Mouse (Mus musculus) neutrophil, adult 5-6 weeks (primary cell): ENCODE data around the gene 6030468B19Rik. TPM values are rescaled to one million over a fixed set of nuclear protein-coding genes. Genes with fewer than 3 reads are reported as not detected.
A peak's percentile ranks its signal among the peaks of the same experiment; 100 is the strongest.

Experiments used
- ATAC-seq: fragments of 151-379, 151-347 bp; 2 replicates; pipeline ENCODE4 v1.8.0; 2017; ENCODE audit warnings: mild to moderate bottlenecking, moderate TSS enrichment; ENCODE audit not compliant: insufficient number of reproducible peaks, poor library complexity, low FRiP score, severe bottlenecking; ENCODE audit errors: extremely low read depth
- total RNA-seq: library from RNA; stranded (forward); fragments of 200-1000 nt; gene quantifications from 2 replicates; pipeline ENCODE4 v1.2.3, GENCODE M21; 2017

The 6030468B19Rik gene
- 0.58 and 0.86 TPM in 2 replicates for total RNA-seq

- no peak for ATAC-seq
Observed at GRCm38 (mm10) chr11:117797511-117798159, at the start of gene 6030468B19Rik. TSS of gene 6030468B19Rik (plus strand) at chr11:117797660.

GRCm38 (mm10) chr11:117748628-117749027 is 48.8 kb upstream of the 6030468B19Rik start:
- ATAC-seq, result no peak

GRCm38 (mm10) chr11:117749414-117749813 is 48.0 kb upstream of the 6030468B19Rik start:
- no peak for ATAC-seq

- no peak for ATAC-seq
Observed at GRCm38 (mm10) chr11:117751544-117751943, 45.9 kb upstream of the 6030468B19Rik start.

- ATAC-seq, result no peak
Observed at GRCm38 (mm10) chr11:117755891-117756290, 41.6 kb upstream of the 6030468B19Rik start.

- ATAC-seq, result no peak
Observed at GRCm38 (mm10) chr11:117759267-117759666, 38.2 kb upstream of the 6030468B19Rik start.

GRCm38 (mm10) chr11:117760374-117761119 is 36.9 kb upstream of the 6030468B19Rik start:
- ATAC-seq, result no peak

GRCm38 (mm10) chr11:117761801-117762200 is 35.7 kb upstream of the 6030468B19Rik start:
- no peak for ATAC-seq

GRCm38 (mm10) chr11:117762246-117762645 is 35.2 kb upstream of the 6030468B19Rik start:
- no peak for ATAC-seq

GRCm38 (mm10) chr11:117764319-117764718 is 33.1 kb upstream of the 6030468B19Rik start:
- no peak for ATAC-seq

GRCm38 (mm10) chr11:117765361-117765760 is 32.1 kb upstream of the 6030468B19Rik start:
- ATAC-seq, result no peak

- no peak for ATAC-seq
Observed at GRCm38 (mm10) chr11:117766275-117766674, 31.2 kb upstream of the 6030468B19Rik start.

GRCm38 (mm10) chr11:117768725-117769682 is 28.5 kb upstream of the 6030468B19Rik start:
- ATAC-seq, result no peak

GRCm38 (mm10) chr11:117769683-117770047 is 27.8 kb upstream of the 6030468B19Rik start:
- ATAC-seq, result no peak

- no peak for ATAC-seq
Observed at GRCm38 (mm10) chr11:117770407-117770806, 27.1 kb upstream of the 6030468B19Rik start.

GRCm38 (mm10) chr11:117772352-117772751 is 25.1 kb upstream of the 6030468B19Rik start:
- no peak for ATAC-seq

- ATAC-seq, result no peak
Observed at GRCm38 (mm10) chr11:117774925-117775324, 22.5 kb upstream of the 6030468B19Rik start.

GRCm38 (mm10) chr11:117775540-117775939 is 21.9 kb upstream of the 6030468B19Rik start:
- peak; percentile 11; the same call in 1 of the 2 replicates for ATAC-seq

GRCm38 (mm10) chr11:117776085-117776792 is 21.2 kb upstream of the 6030468B19Rik start:
- no peak for ATAC-seq
